Mouse (Mus musculus): ENCODE results near the gene Sdf2. TPM values are rescaled to one million over a fixed set of nuclear protein-coding genes. Genes with fewer than 3 reads are reported as not detected.

Gene Sdf2
- polyA plus RNA-seq, 1 experiment from 2014 or later = 68.8 TPM

DNA sequence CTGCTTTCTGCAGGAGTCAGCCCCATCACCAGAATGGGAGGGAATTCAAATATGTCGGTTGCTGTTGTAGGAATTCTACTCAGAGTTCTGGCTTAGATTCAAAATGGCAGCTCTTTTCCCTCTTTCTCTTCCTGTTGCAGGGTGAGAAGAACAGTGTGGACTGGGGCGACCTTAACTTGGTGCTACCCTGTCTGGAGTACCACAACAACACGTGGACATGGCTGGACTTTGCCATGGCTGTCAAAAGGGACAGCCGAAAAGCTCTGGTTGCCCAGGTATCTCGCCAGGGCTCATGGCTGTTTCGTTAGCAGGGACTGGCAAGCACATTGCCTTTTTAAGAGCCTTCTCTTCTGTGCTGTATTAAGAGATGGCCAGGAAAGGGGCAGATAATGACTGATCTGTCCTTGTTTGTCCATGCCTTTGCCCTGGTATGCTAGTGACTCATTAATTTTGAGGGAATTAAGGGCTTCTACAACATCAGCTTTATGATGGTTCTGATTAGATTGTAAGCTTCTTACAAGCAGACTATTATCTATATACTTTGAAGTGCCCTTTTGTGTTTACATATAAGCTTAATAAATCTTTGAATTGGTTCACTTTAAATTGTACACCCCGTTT lies 43.7 kb downstream of the Sdf2 start:
- H3K36me3 ChIP-seq (ENCODE audit: inconsistent target) = peaks cover 66% of the 10 kb centered on the region
- H3K79me2 ChIP-seq (ENCODE audit: inconsistent target) = no peaks in the 10 kb centered on the region
- WGBS (ENCODE audit: missing documents) = 96% methylated on average over 7 of the region's 7 CpGs
- no peak overlapping the region for H3K27ac ChIP-seq
- no peak overlapping the region for H3K4me3 ChIP-seq (ENCODE audit: inconsistent target)

DNA sequence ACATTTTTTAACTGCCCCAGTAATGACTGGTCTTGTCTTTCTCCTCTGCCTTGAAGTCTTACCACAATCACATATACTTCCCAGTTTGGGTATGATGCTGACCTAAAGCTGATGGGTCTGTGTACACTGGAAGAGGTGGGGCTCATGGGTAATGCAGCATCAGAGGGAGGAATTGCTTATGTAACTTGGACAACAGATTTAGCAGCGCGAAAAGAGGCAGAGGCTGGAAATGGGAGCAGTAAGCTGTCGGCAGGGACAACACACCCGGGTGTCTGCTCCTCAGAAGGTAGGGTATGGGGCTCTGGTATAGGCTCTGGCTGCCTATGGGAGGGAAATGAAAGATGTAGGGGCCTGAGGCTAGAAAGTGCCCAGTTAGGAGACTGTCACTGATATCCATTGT lies 45.1 kb downstream of the Sdf2 start, which contains the start of gene BC030499:
BC030499 (plus strand) TSS at position 188 of the 400 bp plus-strand sequence.
- Histone ChIP-seq H3K36me3 (ENCODE audit: inconsistent target) (peaks cover 52% of the 10 kb centered on the region), H3K79me2 (ENCODE audit: inconsistent target) (no peaks in the 10 kb centered on the region), H3K27ac (no peak within 1 kb of the TSS), H3K4me3 (ENCODE audit: inconsistent target) (no peak within 1 kb of the TSS)
- 96% methylated on average over 4 of the region's 4 CpGs for WGBS (ENCODE audit: missing documents)

DNA sequence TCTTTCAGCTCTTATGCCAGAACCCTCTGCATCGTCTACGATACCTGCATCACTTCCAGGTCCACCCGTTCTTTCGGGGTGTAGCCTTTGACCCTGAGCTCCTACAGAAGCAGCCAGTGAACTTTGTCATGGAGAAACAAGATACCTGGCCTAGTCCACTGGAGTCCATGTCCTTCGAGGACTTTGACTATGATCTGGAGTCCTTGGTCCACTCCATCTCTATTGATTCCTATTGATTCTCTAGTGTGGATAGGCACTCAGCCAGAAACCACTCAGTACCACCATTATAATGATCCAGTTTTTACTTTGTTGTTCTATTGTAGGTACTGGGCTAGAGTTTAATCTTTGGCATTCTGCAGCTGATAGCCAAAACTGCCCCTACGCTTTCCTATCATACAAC lies 49.0 kb downstream of the Sdf2 start:
- peaks cover 17% of the 10 kb centered on the region for H3K36me3 ChIP-seq (ENCODE audit: inconsistent target)
- H3K79me2 ChIP-seq (ENCODE audit: inconsistent target) = no peaks in the 10 kb centered on the region
- WGBS (ENCODE audit: missing documents) = 92% methylated on average over 6 of the region's 6 CpGs
- H3K4me3 ChIP-seq (ENCODE audit: inconsistent target) = no peak overlapping the region
- no peak overlapping the region for H3K27ac ChIP-seq

DNA sequence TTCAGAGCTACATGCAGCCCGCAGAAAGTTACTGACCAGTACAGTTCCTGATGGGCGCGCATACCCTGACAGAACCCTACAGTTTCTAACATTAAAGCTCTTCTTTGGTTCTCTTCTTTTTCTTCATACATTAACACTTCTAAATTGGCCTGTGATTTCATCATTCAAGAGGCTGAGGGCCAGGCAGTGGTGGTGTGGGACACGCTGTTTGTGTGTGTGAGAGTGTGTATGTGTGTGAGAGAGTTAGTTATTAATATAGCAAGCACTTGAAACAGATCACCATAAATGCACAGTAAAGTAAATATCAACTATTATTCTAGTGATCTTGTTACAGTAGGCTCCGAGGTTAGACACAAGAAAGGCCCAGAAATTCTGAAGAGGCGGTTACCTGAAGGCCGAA lies 55.4 kb downstream of the Sdf2 start:
- Histone ChIP-seq H3K36me3 (ENCODE audit: inconsistent target) (no peaks in the 10 kb centered on the region), H3K27ac (no peak overlapping the region), H3K79me2 (ENCODE audit: inconsistent target) (peaks cover 40% of the 10 kb centered on the region), H3K4me3 (ENCODE audit: inconsistent target) (peak overlapping the region; percentile 82)
- WGBS (ENCODE audit: missing documents) = 67% methylated on average over 7 of the region's 7 CpGs

DNA sequence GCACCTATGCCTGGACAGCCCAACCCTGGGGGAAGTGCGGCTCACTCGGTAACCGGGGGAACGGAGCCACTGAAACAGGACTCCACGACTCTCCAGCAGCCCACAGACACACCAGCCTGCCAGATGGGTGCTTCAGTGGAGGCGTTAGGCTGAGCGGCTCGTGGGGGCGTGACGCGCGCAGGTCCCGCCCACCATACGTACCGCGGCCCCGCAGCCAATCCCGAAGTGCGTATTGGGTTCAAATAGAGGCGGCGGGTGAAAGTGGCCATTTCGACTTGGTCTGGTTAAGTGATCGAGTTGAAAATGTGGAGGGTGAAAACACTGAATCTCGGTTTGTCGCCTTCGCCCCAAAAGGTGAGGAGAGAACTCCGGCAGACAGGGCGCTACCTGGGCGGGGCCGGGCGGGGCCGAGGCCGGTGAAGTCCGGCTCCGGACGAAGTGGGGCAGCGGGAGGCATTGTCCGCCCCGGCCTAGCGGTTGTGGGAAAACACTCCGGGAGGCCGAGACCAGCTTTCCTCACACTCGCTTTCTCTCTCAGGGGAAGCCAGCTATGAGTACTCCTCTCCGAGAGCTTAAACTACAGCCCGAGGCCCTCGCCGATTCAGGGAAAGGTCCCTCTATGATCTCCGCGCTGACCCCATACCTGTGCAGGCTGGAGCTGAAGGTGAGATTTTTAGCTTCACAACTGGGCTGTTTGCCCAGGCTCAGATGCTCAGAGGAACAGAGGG lies 56.0 kb downstream of the Sdf2 start, which contains the start of gene Spag5:
Spag5 (plus strand) TSS at position 173 of the 728 bp plus-strand sequence.
- H3K27ac ChIP-seq = peak within 1 kb of the TSS; percentile 52
- no peaks in the 10 kb centered on the region for H3K36me3 ChIP-seq (ENCODE audit: inconsistent target)
- peak within 1 kb of the TSS; percentile 82 for H3K4me3 ChIP-seq (ENCODE audit: inconsistent target)
- peaks cover 46% of the 10 kb centered on the region for H3K79me2 ChIP-seq (ENCODE audit: inconsistent target)
- 1% methylated on average over 48 of the region's 49 CpGs for WGBS (ENCODE audit: missing documents)

Other genes with a start within 250 kb of the Sdf2 start
- 0.70 to 7.4 TPM (median 1.6 TPM) in 3 replicates for gene Dhrs13, start 213.5 kb upstream of the Sdf2 start, polyA plus RNA-seq (2018)
- gene Flot2, start 207.8 kb upstream of the Sdf2 start, polyA plus RNA-seq (2018) = 38.5 to 68.4 TPM (median 40.1 TPM) in 3 replicates
- 8.4 to 13.2 TPM (median 12.4 TPM) in 3 replicates for gene Eral1, start 165.4 kb upstream of the Sdf2 start, polyA plus RNA-seq (2018)
- 10.7 to 14.6 TPM (median 14.0 TPM) in 3 replicates for gene Fam222b, start 151.1 kb upstream of the Sdf2 start, polyA plus RNA-seq (2018)
- gene Traf4, start 80.2 kb upstream of the Sdf2 start, polyA plus RNA-seq (2018) = 0.32 to 0.47 TPM (median 0.40 TPM) in 3 replicates
- gene Nek8, start 69.1 kb upstream of the Sdf2 start, polyA plus RNA-seq (2018) = 0.89 to 2.2 TPM (median 1.7 TPM) in 3 replicates
- gene Tlcd1, start 69.0 kb upstream of the Sdf2 start, polyA plus RNA-seq (2018) = 0.76 to 1.4 TPM (median 1.1 TPM) in 3 replicates
- gene Rpl23a, start 62.2 kb upstream of the Sdf2 start, polyA plus RNA-seq (2018) = 1,342 to 2,240 TPM (median 1,907 TPM) in 3 replicates
- gene Rab34, start 57.3 kb upstream of the Sdf2 start, polyA plus RNA-seq (2018) = 8.9 to 23.0 TPM (median 16.1 TPM) in 3 replicates
- gene Proca1, start 52.4 kb upstream of the Sdf2 start, polyA plus RNA-seq (2018) = 0.16 to 0.43 TPM in 2 of 3 replicates, not detected in the other
- gene Supt6, start 241 bp downstream of the Sdf2 start, polyA plus RNA-seq (2018) = 35.9 to 79.5 TPM (median 42.0 TPM) in 3 replicates
- 144 to 210 TPM (median 148 TPM) in 3 replicates for gene 2610507B11Rik, start 16.0 kb downstream of the Sdf2 start, polyA plus RNA-seq (2018)
- 0.32 to 1.4 TPM (median 0.54 TPM) in 3 replicates for gene BC030499, start 45.1 kb downstream of the Sdf2 start, polyA plus RNA-seq (2018)
- 0.66 to 3.3 TPM (median 2.6 TPM) in 3 replicates for gene Spag5, start 55.8 kb downstream of the Sdf2 start, polyA plus RNA-seq (2018)
- gene Aldoc, start 77.2 kb downstream of the Sdf2 start, polyA plus RNA-seq (2018) = 6.8 to 30.2 TPM (median 7.3 TPM) in 3 replicates
- 66.8 to 71.6 TPM (median 67.7 TPM) in 3 replicates for gene Pigs, start 82.7 kb downstream of the Sdf2 start, polyA plus RNA-seq (2018)
- gene Unc119, start 97.7 kb downstream of the Sdf2 start, polyA plus RNA-seq (2018) = 21.6 to 57.5 TPM (median 31.3 TPM) in 3 replicates
- gene Foxn1, start 140.8 kb downstream of the Sdf2 start, polyA plus RNA-seq (2018) = not detected in 3 replicates
- 0.20 to 0.62 TPM (median 0.36 TPM) in 3 replicates for gene Slc13a2, start 176.5 kb downstream of the Sdf2 start, polyA plus RNA-seq (2018)
- gene Slc46a1, start 220.0 kb downstream of the Sdf2 start, polyA plus RNA-seq (2018) = 5.8 to 11.1 TPM (median 6.3 TPM) in 3 replicates

All from macrophage (primary cell).